Mouse (Mus musculus) hindbrain, postnatal 0 days (tissue): ENCODE measurements at regions not wholly inside any gene's neighbourhood (a gene's known extent, or its start where the extent isn't known, plus 50 kb on each side); places are given as distances from the start of the nearest gene placed in this dataset.

ENCODE experiments used
- ATAC-seq: fragments of 200-750 bp; cut with Nextera tagmentation; 2 replicates; pipeline ENCODE4 v1.8.0; 2017; ENCODE audit warnings: mild to moderate bottlenecking, moderate TSS enrichment, moderate library complexity
- DNase-seq: peaks from one replicate; pipeline ENCODE4 v3.0.0-alpha.2; 2015; ENCODE audit warnings: low spot score
- H3K27ac ChIP-seq: fragments of 300-500 bp; sonication (generic); 2 replicates; pipeline ENCODE4 v1.5.1; 2014; ENCODE audit warnings: mild to moderate bottlenecking
- H3K27me3 ChIP-seq: fragments of 300-500 bp; sonication (generic); 2 replicates; pipeline ENCODE4 v1.6.1; 2014; ENCODE audit warnings: low read length, mixed read lengths; ENCODE audit not compliant: insufficient read depth
- H3K36me3 ChIP-seq: fragments of 300-500 bp; sonication (generic); 2 replicates; pipeline ENCODE4 v1.6.1; 2014; ENCODE audit warnings: low read length, mixed read lengths; ENCODE audit not compliant: insufficient read depth
- H3K4me1 ChIP-seq: fragments of 300-500 bp; sonication (generic); 2 replicates; pipeline ENCODE4 v1.6.1; 2014; ENCODE audit warnings: antibody characterized with exemption, low read length, mixed read lengths; ENCODE audit not compliant: insufficient read depth
- H3K4me2 ChIP-seq: fragments of 300-500 bp; sonication (generic); 2 replicates; pipeline ENCODE4 v1.6.1; 2014; ENCODE audit warnings: low read depth, mild to moderate bottlenecking, low read length, moderate library complexity, mixed read lengths
- H3K4me3 ChIP-seq: fragments of 300-500 bp; sonication (generic); 2 replicates; pipeline ENCODE4 v1.5.1; 2014; ENCODE audit warnings: low read length
- H3K9ac ChIP-seq: fragments of 300-500 bp; sonication (generic); replicated peaks from 2 replicates; pipeline ENCODE4 v1.6.1; 2014; ENCODE audit warnings: mild to moderate bottlenecking, low read length, moderate library complexity, mixed read lengths
- H3K9me3 ChIP-seq: fragments of 300-500 bp; sonication (generic); 2 replicates; pipeline ENCODE4 v1.6.1; 2016; ENCODE audit warnings: low read length, mixed read lengths
- CTCF ChIP-seq: IDR thresholded peaks from 2 replicates; pipeline ENCODE4 v1.5.1; 2016; ENCODE audit warnings: antibody characterized with exemption, control low read depth, low read depth
- WGBS: fragments of 180-500 bp; shearing (Covaris S2); extraction: QIAGEN DNeasy Blood & Tissue Kit; methylation state at CpG from one replicate; pipeline ENCODE4 v1.1.7; 2014; 5-methylcytosine and 5-hydroxymethylcytosine counted together

GRCm38 (mm10) chr13:107389074-107389473 lies 367.1 kb upstream of the Kif2a start:
- H3K4me2 ChIP-seq, result no peak overlapping the region
- H3K9me3 ChIP-seq, result no peaks in the 10 kb centered on the region
- DNase-seq, result no peak
- H3K36me3 ChIP-seq, result no peaks in the 10 kb centered on the region
- no peak for ATAC-seq
- no peak for TF ChIP-seq CTCF
- H3K27me3 ChIP-seq, result no peaks in the 10 kb centered on the region
- WGBS, result 81% methylated on average over 3 of the region's 3 CpGs
- no peak overlapping the region for H3K27ac ChIP-seq
- no peak overlapping the region for H3K9ac ChIP-seq
- no peak overlapping the region for H3K4me3 ChIP-seq
- H3K4me1 ChIP-seq, result no peaks in the 10 kb centered on the region

GRCm38 (mm10) chr13:107378076-107378475 lies 356.1 kb upstream of the Kif2a start:
- ATAC-seq, result no peak
- TF ChIP-seq CTCF, result no peak
- 61% methylated on average over 1 of the region's 1 CpGs for WGBS
- Histone ChIP-seq H3K4me2 (no peak overlapping the region), H3K4me3 (no peak overlapping the region), H3K4me1 (no peaks in the 10 kb centered on the region), H3K9me3 (no peaks in the 10 kb centered on the region), H3K27ac (no peak overlapping the region), H3K9ac (no peak overlapping the region), H3K27me3 (no peaks in the 10 kb centered on the region), H3K36me3 (no peaks in the 10 kb centered on the region)
- no peak for DNase-seq

GRCm38 (mm10) chr13:107372666-107373065 lies 350.7 kb upstream of the Kif2a start:
- no peak for DNase-seq
- TF ChIP-seq CTCF, result no peak
- H3K27me3 ChIP-seq, result no peaks in the 10 kb centered on the region
- no peak for ATAC-seq
- H3K4me1 ChIP-seq, result no peaks in the 10 kb centered on the region
- no peaks in the 10 kb centered on the region for H3K36me3 ChIP-seq
- no peaks in the 10 kb centered on the region for H3K9me3 ChIP-seq
- H3K9ac ChIP-seq, result no peak overlapping the region
- H3K4me2 ChIP-seq, result no peak overlapping the region
- no peak overlapping the region for H3K27ac ChIP-seq
- WGBS, result 86% methylated on average over 3 of the region's 3 CpGs
- H3K4me3 ChIP-seq, result no peak overlapping the region

GRCm38 (mm10) chr13:107371616-107372582 lies 350.0 kb upstream of the Kif2a start:
- H3K27ac ChIP-seq, result no peak overlapping the region
- no peaks in the 10 kb centered on the region for H3K4me1 ChIP-seq
- no peaks in the 10 kb centered on the region for H3K36me3 ChIP-seq
- DNase-seq (peak; percentile 15), ATAC-seq (no peak)
- no peak for TF ChIP-seq CTCF
- 43% methylated on average over 17 of the region's 17 CpGs for WGBS
- no peak overlapping the region for H3K4me3 ChIP-seq
- no peaks in the 10 kb centered on the region for H3K9me3 ChIP-seq
- H3K9ac ChIP-seq, result no peak overlapping the region
- no peaks in the 10 kb centered on the region for H3K27me3 ChIP-seq
- peak overlapping the region; percentile 14; the same call in 1 of the 2 replicates for H3K4me2 ChIP-seq

GRCm38 (mm10) chr13:107367639-107368038 lies 345.7 kb upstream of the Kif2a start:
- ATAC-seq, result no peak

GRCm38 (mm10) chr13:107365766-107366165 lies 343.8 kb upstream of the Kif2a start:
- 80% methylated on average over 6 of the region's 6 CpGs for WGBS
- Histone ChIP-seq H3K4me1 (no peaks in the 10 kb centered on the region), H3K27ac (no peak overlapping the region), H3K36me3 (no peaks in the 10 kb centered on the region), H3K9me3 (no peaks in the 10 kb centered on the region), H3K4me3 (no peak overlapping the region), H3K9ac (no peak overlapping the region), H3K4me2 (no peak overlapping the region), H3K27me3 (no peaks in the 10 kb centered on the region)
- no peak for TF ChIP-seq CTCF
- ATAC-seq (no peak), DNase-seq (no peak)

More at GRCm38 (mm10) chr13:107367639-107368038, 345.7 kb upstream of the Kif2a start:
- Histone ChIP-seq H3K27me3 (no peaks in the 10 kb centered on the region), H3K4me2 (no peak overlapping the region), H3K4me1 (no peaks in the 10 kb centered on the region), H3K27ac (no peak overlapping the region), H3K9me3 (no peaks in the 10 kb centered on the region), H3K4me3 (no peak overlapping the region), H3K36me3 (no peaks in the 10 kb centered on the region), H3K9ac (no peak overlapping the region)
- WGBS, result 94% methylated on average over 9 of the region's 9 CpGs
- no peak for TF ChIP-seq CTCF
- no peak for DNase-seq

GRCm38 (mm10) chr13:107365241-107365640 lies 343.3 kb upstream of the Kif2a start:
- no peak for ATAC-seq
- no peak overlapping the region for H3K9ac ChIP-seq
- H3K4me1 ChIP-seq, result no peaks in the 10 kb centered on the region
- H3K27me3 ChIP-seq, result no peaks in the 10 kb centered on the region
- no peaks in the 10 kb centered on the region for H3K9me3 ChIP-seq
- H3K4me2 ChIP-seq, result no peak overlapping the region
- no peak overlapping the region for H3K4me3 ChIP-seq
- H3K36me3 ChIP-seq, result no peaks in the 10 kb centered on the region
- no peak for TF ChIP-seq CTCF
- DNase-seq, result no peak
- WGBS, result 73% methylated on average over 7 of the region's 7 CpGs
- no peak overlapping the region for H3K27ac ChIP-seq
